Mouse (Mus musculus) ovary, postnatal 36 days (tissue): Measurements from ENCODE around the gene Tctex1d1.

Experiments
- DNase-seq: peaks from one replicate; pipeline ENCODE4 v3.0.0; 2022; ENCODE audit warnings: low spot score, mixed read lengths

Tctex1d1 gene

DNA sequence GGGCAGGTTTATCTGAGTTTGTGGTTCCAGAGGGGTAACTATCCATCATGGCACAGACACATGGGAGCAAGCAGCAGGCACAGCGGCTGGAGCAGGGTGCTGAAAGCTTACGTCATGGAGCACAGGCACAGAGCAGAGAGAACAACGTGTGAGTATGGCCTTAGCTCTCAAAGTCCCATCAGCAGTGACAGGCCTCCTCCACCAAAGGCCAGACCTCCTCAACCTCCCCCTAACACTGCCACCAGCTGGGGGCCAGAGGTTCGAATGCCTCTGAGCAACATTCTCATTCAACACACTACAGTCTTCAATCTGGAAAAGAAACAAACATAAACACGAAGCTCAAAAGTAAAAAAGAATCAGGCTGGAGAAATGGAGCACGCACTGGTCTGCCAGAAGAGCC is 10.1 kb downstream of the Tctex1d1 start:
- no peak for DNase-seq

DNA sequence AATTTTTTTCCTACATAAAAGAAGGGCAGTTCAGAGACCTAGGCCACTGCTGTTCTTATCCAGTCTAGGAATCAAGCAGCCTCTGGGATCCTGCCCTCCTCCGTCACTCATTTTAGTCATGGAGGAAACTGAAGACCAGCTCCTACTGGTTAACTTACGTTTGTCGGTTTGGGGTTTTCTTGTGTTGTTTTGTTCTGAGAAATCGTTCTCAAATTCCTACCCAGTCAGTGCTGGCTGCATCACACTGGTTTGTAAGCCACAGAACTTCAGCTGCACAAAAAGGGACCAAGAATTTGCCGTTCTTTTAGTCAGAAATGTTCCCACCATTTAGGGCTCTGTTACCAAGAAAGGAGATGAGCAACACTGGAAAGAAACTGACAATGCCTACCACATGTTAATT is 11.0 kb downstream of the Tctex1d1 start:
- DNase-seq: no peak

DNA sequence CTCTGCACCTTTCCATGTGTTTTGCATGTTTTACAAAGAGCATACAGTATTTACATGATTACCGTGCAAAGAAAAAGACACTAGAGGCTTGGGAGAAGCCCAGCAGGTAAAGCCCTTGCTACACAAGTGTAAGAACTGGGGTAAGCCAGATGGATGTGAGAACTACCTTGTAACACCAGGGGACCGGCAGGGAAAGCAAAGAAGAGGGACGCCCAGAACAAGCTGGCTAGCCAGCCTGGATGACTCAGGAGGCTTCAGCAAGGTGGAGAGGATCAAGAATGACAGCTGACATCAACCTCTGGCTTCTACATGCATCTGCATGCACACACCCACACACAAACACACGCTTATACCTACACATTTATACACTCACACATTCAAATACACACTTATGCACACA is 11.6 kb downstream of the Tctex1d1 start:
- DNase-seq: no peak

DNA sequence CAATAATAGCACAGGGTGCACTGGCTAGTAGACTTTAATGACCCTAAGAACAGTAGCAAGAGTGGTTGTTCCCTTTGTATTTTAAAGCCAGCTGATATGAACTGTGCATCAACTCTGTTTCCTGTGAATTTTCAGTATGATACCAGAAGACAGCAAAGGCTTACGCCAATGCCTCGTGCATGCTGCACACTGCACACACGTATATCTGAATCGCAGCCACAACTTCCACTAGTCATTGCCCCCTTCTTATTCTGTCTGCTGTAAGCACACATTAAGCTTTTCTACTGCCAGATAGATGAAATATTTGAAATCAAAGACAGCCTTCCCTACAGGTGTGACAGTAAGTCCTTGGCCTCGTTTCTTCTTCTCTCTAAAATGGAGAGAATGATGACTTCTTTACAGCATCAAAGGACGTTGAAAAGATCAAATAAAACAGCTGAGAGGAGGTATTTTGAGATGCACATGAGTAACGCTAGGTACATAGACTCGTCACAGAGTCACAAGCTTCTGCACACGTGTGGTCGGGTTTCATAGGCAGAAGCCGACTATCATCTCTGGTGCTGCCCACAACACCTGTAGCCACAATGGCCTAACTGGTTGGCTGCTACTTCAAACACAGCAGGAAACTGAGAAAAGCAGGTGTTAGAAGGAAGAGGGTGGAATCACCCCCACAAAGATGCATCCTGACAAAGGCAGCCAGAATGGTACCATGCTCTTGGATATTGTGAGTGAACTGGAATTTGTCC is 12.4 kb downstream of the Tctex1d1 start:
- no peak for DNase-seq

DNA sequence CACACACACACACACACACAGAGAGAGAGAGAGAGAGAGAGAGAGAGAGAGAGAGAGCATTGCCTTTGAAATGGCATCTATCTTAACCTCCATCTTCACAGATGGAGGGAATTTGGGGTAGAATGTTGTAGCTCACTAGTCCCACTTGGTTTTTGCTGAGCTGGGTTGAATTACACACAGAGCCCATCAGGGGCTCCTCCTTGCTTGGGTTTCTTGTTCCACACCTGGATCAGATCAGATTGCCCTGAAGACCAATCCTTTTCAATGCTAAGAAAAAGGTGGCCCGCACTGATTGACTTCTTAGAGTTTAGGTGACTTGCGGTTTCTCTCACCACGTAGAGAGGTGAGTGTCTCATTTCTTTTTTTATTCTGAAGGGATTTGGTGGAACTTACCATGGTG is 13.3 kb downstream of the Tctex1d1 start:
- no peak for DNase-seq

DNA sequence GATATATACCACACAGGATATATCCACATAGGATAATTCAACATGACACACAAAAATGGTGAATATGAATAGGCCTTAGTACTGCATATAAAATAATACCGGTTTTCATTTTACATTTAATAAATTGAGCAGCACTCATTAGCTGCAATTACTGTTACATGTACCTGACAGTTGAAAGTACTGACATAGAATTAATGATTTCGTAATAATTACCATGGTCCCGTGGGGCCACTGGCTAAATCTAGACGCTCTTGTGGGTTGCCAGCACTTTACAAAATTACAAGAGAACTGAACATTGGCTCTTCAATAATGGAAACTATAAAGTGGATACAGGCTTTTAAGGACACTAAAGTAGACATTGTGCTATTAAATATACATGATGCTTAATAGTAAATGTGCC is 26.3 kb downstream of the Tctex1d1 start:
- DNase-seq: no peak

DNA sequence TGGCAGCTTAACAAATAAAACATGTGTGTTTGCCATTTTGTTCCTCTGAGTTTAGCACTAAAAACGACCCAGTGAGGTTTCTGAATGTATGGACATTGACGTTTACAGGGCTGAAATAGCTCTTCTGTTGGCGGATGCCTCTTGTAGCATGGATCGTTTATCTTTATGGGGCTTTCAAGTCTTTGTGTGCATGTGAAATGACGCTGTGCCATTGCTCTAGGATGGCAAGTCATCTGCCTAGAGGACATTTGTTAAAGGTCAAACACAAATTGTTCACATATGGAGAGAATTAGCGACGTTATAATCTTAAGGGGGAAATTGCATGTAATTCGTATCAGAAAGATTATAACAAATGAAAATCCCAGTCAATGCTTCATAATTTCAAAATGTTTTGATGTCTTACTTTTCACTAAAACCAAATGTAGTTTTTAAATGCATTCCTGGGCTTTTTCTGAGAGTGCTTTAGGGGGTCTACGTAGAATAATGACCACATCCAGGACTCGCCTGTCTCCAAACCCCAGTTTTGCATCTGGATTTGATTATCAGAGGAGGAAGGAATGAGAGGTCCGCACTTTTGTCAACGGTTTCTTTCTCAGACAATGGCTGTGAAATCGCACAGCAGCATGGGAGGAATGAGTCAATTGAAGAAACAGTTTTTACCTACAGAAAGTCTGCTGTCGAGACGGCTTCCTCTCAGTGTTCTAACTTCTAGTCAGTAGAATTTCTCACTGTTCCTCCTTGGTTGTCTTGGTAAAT is 27.0 kb downstream of the Tctex1d1 start:
- no peak for DNase-seq

DNA sequence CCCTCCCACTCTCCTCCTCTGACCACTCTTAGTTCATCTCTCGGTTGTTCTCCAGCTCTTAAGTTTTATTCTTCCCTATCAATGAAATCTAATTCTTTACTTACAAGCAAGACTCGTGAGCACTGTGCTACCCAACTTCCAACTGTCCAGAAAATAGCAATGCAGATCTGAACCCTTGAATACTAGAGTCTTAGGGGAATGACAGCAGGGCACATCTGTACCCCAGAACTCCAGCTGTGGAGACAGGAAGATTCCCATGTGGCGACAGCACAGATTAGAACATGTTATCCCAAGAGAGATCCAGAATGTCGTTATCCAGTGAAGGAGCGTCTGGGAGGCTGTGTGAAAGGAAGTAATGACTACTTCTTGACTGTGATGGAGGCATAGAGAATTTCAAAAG is 27.9 kb downstream of the Tctex1d1 start:
- no peak for DNase-seq

DNA sequence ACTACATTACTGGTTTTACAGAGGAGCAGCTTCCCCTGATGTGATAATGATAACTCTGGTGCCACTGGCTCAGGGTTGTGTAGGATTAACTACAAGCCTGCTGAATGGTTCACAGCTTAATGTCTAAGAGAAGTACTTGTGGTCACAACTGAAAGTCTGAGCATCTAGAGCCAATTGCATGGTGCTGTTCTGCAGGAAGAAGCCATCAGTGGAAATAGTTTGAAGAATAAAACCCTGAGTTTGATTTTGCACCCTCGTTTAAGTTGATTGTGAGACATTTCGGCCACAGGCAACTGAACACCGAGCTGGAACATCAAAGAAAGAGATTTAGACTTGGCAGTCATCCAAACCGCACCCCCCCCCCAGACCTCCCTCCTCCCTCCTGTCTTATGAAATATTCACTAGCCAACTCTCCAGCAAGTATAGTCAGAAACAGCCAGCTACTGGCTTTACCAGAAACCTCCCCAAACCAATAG is 28.6 kb downstream of the Tctex1d1 start:
- DNase-seq: no peak

DNA sequence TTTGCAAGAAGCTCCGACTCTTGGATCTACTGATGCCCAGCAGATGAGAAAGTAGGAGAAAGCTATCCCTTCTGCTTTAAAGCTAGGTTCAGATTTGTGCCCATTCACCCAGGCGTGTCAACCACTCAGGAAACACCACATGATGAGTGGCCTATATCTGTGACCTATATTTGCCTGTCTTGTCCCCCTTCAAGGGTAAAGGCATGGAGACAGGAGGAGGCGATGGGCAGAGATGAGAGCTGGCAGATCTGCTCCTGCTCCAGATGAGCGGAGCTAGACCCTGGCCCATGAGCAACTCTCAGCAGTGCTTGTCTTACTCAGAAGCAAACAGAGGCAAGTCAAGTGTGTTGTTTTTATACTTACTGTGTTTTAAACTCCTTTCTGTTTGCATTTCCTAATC is 32.3 kb downstream of the Tctex1d1 start:
- no peak for DNase-seq

DNA sequence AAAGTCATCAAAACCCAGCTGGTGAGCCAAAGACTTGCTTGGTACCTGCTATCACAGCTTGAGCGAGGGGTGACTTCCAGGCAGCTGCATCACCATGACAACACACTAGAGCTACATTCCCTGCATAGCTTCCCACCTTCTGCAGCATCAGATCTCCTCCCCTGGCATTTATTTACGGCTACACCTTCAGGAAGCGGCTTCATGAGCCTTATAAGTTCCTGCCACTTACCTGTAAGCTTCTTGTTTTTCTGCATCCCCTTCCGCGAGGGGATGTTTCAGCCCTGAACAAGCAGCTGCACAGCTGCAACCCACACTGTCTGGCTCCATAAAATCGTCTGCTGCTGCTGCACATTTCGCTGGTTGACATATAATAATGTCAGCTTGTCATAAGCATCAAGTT is 33.4 kb downstream of the Tctex1d1 start:
- DNase-seq: no peak

DNA sequence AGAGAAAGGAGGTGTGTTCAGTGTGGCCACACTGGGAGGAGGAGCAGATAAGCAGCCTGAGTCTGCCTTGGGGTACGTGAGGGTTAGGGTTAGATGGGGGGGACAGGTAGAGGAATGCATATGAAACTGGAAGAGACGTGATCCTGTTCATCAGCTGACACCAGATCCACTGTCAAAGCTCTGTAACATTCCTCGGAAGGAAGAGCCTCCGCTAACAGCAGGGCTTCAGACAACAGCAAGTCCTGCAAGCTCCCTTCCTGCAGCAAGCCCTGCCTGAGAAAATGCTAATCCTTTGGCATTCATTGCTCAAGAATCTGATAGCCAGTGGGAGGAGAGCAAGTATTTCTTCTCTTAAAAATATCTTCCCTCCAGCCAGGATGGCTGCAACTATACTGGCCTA is 35.1 kb downstream of the Tctex1d1 start:
- DNase-seq: no peak

DNA sequence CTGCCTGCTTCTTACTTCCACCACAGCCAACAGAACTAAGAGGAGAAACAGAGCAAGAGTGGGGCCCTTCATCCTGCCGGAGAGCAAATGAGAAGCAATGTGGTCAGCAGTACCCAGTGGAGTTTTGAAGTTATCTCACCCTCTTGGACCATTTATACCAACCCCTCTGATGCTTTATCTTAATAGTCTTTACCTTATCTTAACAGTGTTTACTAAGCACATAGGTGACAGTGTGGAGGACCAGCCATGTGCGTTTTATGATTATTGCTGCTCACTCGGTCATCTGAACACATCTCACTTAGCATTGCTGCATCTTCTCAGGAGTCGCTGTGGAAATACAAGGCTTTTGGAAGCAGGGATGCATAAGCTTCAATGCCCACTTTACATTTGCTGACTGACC is 48.2 kb downstream of the Tctex1d1 start, which contains the start of gene Insl5:
TSS of gene Insl5 (minus strand) at position 222 of the 400 bp plus-strand sequence.
- no peak for DNase-seq

DNA sequence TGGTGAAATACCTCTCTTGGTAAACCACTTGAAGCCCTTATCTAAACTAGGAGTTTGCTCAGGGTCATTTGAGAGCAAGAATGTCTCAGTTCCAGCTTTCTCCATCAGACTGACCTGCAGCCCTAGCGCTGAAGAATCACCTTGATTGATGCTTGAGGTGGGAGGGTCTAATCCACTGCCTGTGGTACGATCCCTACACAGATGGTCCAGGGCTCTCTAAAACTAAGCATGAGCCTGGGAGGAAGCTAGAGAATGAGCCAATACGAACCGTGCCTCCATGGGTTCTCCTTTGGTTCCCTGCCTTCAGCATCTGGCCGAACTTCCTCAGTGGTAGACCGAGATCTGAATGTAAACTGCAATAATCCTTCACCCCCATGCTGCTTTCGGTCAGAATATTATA is 49.3 kb downstream of the Tctex1d1 start:
- DNase-seq: no peak

DNA sequence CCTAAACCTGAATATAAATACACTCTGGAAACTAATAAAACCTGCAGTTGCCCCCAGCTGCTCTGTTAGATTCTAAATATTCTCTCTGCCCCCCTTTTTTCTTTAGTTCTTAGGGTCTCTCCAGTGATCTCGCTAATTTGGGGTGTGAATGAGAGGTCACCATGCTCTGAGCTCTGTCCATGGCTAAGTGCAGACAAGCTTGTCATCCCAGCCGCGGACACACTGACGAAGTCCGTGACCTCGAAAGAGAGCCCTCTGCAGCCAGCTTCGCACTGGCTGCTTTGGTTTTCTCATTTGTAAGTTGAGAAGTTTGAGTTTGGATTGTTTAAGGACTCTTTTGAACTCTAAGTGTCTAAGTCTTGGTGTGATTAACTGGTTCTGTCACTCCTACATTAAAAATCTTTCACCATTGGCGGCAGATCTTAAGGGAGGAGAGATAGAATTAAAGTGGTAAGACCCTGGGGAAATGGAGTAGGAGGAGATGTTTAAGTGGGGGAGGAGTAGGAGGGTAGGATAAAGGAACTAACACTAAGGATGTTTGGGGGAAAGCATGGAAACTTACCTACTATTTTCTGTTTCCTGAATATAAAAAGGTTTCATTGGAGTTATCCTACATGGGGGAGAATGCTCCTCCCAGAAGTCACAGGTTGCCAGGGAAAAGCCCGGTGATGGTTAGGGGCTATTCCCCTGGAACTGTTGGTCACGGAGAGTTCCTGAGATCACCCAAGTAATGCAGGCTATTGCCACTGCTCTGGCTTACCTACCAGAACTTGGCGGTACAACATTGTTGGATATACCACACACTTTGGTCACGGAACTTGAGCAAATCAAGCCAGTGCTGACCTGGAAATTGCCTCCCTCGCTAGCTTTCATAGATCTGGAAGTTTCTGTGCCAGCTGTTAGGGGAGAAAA is 50.0 kb downstream of the Tctex1d1 start:
- DNase-seq: no peak

DNA sequence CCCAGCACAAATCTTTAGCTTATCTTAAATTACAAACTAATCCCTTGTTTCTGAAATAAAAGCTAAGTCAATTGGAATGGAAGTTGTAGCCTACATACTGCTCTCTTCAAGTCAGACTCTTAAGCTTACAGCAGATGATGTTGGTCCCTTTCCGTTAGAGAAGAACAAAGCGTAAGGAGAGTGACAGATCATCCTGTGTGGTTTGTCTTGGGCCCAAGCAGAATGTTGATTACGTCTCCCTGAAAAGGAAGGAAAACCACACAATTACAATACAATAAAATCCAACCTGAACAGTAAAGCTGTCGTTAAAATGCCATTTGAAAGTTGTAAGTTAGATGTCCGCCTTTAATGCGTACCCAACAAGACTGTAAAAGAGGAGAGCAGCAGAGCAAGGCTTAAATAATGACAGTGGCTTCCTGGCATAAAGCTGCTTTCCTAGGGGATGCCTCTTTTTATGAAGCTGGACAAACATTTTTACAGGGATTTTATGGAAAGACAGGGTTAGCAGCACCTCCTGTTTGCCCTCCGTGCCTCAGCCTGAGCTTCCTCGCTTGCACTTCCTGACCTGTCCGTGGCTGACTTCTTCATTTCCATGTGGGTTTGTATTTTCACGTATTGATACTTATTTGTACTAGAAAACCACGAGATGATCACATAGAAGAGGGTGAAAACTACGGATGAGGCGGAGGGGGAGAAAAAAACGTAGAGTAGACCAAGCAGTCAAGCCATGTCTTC is 60.9 kb downstream of the Tctex1d1 start:
- DNase-seq: no peak

DNA sequence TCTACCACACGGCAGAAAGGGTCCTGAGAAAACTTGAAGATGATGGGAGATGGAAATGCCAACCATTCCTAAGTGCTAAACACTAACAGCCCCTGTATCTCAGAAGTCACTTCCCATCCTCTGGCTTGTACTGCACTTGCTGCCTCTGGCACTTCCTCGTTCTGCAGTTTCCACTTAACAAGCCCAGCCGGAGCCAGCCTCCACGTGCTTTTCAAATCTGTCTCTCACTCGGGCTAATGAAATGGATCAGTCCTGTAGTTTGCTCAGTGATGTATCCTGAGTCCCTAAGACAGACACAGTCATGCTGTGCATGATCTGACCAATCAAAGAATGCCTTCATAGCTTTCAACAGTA is 61.4 kb downstream of the Tctex1d1 start:
- no peak for DNase-seq

DNA sequence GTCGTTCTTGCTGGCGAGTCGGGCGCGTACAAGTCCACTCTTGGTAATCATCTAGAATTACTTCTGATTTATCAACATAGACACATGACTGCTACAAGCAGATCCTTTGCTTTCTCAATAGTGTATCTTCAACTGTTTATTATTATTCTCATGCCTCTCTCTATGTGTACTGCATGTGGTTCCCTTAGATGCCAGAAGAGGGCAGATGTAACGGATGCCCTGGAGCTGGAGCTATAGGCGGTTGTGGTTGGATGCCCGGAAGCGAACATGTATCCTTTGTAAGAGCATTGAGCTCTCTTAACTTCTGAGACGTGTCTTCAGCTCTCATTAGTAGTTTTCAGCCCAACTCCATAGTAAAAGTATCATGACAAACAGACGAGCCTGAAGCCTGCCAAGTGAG is 64.6 kb downstream of the Tctex1d1 start:
- no peak for DNase-seq

DNA sequence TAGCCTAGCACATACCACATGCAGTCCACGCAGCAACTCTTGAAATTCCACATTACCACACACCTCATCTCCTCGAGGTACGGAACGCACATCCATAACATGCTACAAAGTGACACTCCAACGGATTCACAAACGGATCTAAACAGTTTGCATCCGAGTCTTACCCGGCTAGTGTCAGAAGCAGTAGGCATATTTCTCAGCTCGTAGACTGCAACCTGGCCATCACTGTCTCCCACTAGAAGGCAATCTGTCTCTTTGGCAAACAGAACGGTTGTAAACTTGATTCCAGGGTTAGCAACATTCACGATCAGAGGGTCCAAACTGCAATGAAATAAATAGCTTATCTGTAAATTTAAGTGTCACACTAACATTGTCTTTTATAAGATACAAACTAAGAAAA is 69.6 kb downstream of the Tctex1d1 start:
- no peak for DNase-seq
